Mouse (Mus musculus): ENCODE data around the gene Ubtd2. TPM values are rescaled to one million over a fixed set of nuclear protein-coding genes. Genes with fewer than 3 reads are reported as not detected.
"Not testable (repeated sequence)": the region's sequence is repeated elsewhere in the genome, so short reads cannot be mapped to it uniquely, and the experiment has no call there.

Ubtd2 gene
- total RNA-seq, 2 experiments from 2014 or later: 7.2 to 7.7 TPM

DNA sequence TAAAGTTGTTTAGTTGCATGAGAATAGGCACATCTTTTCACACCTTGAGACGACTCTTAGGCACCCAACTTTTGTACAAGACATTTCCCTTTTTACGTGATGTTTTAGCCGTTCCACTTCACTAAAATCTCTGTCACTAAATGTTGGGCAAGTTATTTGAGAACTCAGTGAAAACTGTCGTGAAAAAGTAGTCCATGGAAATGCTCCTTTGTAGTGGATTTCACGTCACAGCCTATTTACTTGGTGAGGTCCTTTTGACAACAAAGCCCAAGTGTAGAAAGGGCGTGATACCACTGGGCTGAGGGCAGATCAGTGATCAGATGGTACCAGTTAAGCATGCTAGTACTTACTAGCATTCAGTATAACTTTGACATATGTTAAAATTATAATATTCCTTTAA is 1.2 kb downstream of the Ubtd2 start:
- no peak for DNase-seq (ENCODE audit: low spot score)

DNA sequence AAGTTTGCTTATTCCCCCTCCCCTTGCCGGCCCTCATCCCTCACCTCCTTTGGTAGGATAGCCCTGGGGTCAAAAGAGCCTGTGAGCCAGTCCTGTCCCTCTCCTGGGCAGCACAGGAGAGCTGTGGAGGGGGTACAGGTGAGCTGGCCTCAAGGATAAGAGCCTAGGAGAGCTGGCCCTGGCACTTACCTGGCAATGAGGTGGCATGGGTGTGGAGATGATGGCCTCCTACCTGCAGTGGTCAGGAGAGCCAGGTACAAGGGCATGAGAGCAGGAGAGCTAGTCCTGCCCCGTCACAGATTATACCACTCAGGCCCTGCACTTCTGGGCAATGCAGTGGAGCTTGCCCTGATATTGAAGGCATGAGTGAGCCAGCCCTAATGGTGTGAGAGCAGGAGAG is 9.1 kb downstream of the Ubtd2 start:
- no peak for DNase-seq (ENCODE audit: low spot score)

GRCm38 (mm10) chr11:32471925-32472324 is 16.8 kb downstream of the Ubtd2 start:
- no peak for DNase-seq (ENCODE audit: low spot score)

DNA sequence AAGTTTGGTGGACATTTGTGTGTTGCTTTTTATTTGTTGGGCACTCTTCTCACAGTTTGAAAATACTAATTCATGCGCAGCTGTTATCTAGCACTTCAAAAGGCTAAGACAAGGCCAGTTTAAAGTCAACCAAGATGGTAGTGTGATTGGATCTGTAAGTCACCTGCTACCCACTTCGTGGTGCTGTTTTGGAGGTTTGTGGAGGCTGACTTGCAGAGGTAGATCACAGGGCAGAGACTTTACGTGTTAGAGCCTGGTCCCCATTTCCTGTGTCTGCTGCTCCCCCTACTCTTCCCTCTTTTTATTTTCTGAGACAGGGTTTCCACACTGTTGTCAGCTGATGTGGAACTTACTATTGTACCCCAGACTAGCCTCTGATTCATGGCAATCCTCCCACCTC is 19.6 kb downstream of the Ubtd2 start:
- DNase-seq (ENCODE audit: low spot score): no peak

- DNase-seq (ENCODE audit: low spot score): no peak
These were observed 20.5 kb downstream of the Ubtd2 start for GRCm38 (mm10) chr11:32475487-32476236.

DNA sequence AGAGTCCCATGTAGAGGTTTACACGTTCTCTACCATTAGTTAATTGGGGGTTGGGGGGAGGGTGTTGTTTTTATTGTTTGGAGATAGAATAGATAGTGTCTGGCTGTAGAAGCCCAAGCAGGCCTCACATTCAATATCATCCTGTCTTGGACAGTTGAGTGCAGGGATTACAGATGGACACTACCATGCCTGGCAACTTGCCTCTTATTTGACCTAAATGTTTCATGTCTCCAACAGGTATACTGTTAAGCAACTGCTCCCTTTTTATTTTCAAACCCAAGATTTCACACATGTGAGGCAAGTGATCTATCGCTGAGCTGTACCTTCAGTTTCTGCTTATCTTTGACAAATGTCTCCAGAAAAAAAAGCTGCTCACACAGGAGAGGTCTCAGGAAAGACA is 26.4 kb downstream of the Ubtd2 start:
- no peak for DNase-seq (ENCODE audit: low spot score)

DNA sequence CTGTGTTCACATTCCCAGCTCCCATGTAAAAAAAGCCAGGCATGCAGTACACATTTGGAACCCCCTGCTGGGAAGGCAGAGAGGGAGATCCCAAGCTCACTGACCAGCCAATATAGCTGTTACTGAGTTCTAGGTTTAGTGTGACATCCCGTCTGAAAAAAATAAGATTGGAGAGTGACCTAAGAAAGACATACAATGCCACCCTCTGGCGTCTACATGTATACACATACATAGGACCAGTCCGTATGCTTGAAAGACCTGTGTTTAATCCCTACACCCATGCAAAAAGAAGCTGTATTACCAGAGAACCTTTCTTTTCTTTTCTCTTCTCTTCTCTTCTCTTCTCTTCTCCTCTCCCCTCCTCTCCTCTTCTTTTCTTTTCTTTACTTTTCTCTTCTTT is 30.1 kb downstream of the Ubtd2 start:
- no peak for DNase-seq (ENCODE audit: low spot score)

- DNase-seq (ENCODE audit: low spot score): no peak
These were observed 31.5 kb downstream of the Ubtd2 start for GRCm38 (mm10) chr11:32486621-32487020.

DNA sequence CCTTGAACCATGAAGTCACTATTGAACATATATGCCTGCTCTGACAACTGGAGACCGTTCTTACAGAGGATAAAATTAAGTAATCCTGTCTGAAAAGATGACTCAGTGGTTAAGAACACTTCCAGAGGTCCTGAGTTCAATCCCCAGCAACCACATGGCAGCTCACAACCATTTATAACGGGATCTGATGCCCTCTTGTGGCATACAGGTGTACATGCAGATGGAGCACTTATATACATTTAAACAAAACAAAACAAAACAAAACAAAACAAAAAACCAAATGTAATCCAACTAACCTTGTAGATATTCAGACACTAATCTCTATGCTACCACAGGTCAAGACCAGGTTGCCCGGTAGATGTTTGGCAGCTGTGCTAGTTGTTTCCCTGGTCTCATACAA is 32.3 kb downstream of the Ubtd2 start:
- DNase-seq (ENCODE audit: low spot score): no peak

- no peak for DNase-seq (ENCODE audit: low spot score)
These were observed 33.2 kb downstream of the Ubtd2 start for GRCm38 (mm10) chr11:32488344-32488743.

GRCm38 (mm10) chr11:32488808-32489670 is 33.9 kb downstream of the Ubtd2 start:
- DNase-seq (ENCODE audit: low spot score): no peak

DNA sequence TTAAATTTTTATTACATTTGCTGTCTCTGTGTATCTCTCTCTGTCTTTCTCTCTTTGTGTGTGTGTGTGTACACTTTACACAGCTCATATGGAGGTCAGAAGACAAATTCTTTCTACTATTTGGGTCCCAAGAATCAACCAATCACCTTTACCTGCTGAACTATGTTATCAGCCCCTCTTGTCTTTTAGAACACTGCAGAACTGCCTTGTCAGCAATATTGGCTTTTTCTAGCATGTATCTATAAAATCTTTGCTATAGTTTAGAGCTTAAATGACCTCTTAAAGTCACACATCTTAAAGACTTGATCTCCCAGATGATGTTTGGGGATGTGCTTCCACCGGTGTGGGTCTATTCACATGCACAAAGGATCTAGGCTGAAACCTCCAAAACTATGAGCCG is 35.9 kb downstream of the Ubtd2 start:
- DNase-seq (ENCODE audit: low spot score): no peak

DNA sequence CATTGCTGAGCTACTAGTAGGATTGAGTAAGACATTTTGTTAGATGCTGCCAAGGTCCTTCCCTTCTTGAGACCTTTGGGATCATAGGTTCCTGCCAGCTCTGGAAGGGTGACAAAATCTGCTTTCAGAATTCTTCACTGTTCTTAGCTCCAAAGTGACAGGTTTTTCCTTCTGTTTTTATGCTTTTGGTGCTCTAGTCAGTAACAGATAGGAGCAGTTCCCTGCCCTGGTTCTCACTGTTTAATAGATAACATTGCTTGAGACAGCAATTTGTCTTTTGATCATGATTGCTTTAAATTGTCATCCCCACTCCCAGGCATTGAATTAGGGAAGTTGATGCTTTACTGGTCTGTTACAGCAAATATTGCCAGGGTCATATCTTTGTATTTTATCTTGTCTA is 38.1 kb downstream of the Ubtd2 start:
- DNase-seq (ENCODE audit: low spot score): peak; percentile 59

GRCm38 (mm10) chr11:32495283-32495682 is 40.1 kb downstream of the Ubtd2 start:
- DNase-seq (ENCODE audit: low spot score): no peak

- DNase-seq (ENCODE audit: low spot score): peak; percentile 30
These were observed 43.8 kb downstream of the Ubtd2 start for GRCm38 (mm10) chr11:32498757-32499535.

- DNase-seq (ENCODE audit: low spot score): no peak
These were observed 44.8 kb downstream of the Ubtd2 start for GRCm38 (mm10) chr11:32499931-32500330.

GRCm38 (mm10) chr11:32503711-32504110 is 48.5 kb downstream of the Ubtd2 start:
- no peak for DNase-seq (ENCODE audit: low spot score)

- no peak for DNase-seq (ENCODE audit: low spot score)
These were observed 50.0 kb downstream of the Ubtd2 start for GRCm38 (mm10) chr11:32505091-32505739.

DNA sequence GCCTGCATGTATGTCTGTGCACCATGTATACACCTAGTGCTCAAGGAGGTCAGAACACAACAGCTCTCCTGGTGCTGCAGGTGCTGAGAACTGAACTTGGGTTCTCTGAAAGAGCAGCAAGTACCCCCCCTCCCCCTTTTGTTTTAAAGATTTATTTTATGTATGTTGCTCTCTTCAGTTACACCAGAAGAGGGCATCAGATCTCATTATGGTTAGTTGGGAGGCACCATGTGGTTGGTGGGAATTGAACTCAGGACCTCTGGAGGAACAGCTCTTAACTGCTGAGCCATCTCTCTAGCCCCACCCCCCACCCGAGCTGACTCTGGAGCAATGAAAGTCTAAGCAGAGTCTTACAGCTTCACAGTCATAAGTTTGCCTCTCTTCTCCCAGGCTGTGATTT is 55.8 kb downstream of the Ubtd2 start:
- no peak for DNase-seq (ENCODE audit: low spot score)

DNA sequence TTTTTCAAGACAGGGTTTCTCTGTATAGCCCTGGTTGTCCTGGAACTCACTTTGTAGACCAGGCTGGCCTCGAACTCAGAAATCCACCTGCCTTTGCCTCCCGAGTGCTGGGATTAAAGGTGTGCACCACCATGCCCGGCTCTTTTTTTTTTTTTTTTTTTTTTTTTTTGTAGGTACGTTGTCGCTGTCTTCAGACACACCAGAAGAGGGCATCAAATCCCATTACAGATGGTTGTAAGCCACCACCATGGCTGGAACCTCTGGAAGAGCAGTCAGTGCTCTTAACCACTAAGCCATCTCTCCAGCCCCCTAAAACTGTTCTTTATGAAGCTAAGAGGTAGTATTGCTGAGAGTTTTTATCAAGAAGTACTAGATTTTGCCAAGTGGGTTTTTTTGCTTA is 59.7 kb downstream of the Ubtd2 start:
- not testable (repeated sequence) for DNase-seq (ENCODE audit: low spot score)

GRCm38 (mm10) chr11:32516091-32516490 is 60.9 kb downstream of the Ubtd2 start:
- DNase-seq (ENCODE audit: low spot score): no peak

Measured in gastrocnemius, adult 18-20 months (tissue).